Mouse (Mus musculus) hindbrain, embryonic 16.5 days (tissue): ENCODE data around the gene R3hdm4. TPM values are rescaled to one million over a fixed set of nuclear protein-coding genes. Genes with fewer than 3 reads are reported as not detected.

ENCODE experiments used
- ATAC-seq: fragments of 200-750 bp; cut with Nextera tagmentation; 2 replicates; pipeline ENCODE4 v1.8.0; 2017; ENCODE audit warnings: moderate TSS enrichment, moderate library complexity
- H3K27ac ChIP-seq: fragments of 300-500 bp; sonication (generic); 2 replicates; pipeline ENCODE4 v1.5.1; 2014; ENCODE audit warnings: low read depth, mild to moderate bottlenecking, control low read depth, low read length, moderate library complexity
- H3K27me3 ChIP-seq: fragments of 300-500 bp; sonication (generic); replicated peaks from 2 replicates; pipeline ENCODE4 v1.6.1; 2014; ENCODE audit warnings: low read length; ENCODE audit not compliant: control insufficient read depth, insufficient read depth
- H3K36me3 ChIP-seq: fragments of 300-500 bp; sonication (generic); 2 replicates; pipeline ENCODE4 v1.6.1; 2014; ENCODE audit warnings: mild to moderate bottlenecking, low read length, moderate library complexity, mixed read lengths; ENCODE audit not compliant: control insufficient read depth, insufficient read depth
- H3K4me1 ChIP-seq: fragments of 300-500 bp; sonication (generic); 2 replicates; pipeline ENCODE4 v1.6.1; 2014; ENCODE audit warnings: low read depth, low read length; ENCODE audit not compliant: control insufficient read depth, insufficient read depth
- H3K4me2 ChIP-seq: fragments of 300-500 bp; sonication (generic); 2 replicates; pipeline ENCODE4 v1.6.1; 2014; ENCODE audit warnings: mild to moderate bottlenecking, low read length, control low read depth, moderate library complexity
- H3K4me3 ChIP-seq: fragments of 300-500 bp; sonication (generic); 2 replicates; pipeline ENCODE4 v1.5.1; 2014; ENCODE audit warnings: mild to moderate bottlenecking, low read length, control low read depth, moderate library complexity
- H3K9ac ChIP-seq: fragments of 300-500 bp; sonication (generic); 2 replicates; pipeline ENCODE4 v1.6.1; 2014; ENCODE audit warnings: low read depth, mild to moderate bottlenecking, control low read depth, low read length, moderate library complexity
- H3K9me3 ChIP-seq: fragments of 300-500 bp; sonication (generic); 2 replicates; pipeline ENCODE4 v1.6.1; 2014; ENCODE audit warnings: mild to moderate bottlenecking, low read length, moderate library complexity; ENCODE audit not compliant: control insufficient read depth
- WGBS: fragments of 180-500 bp; shearing (Covaris S2); extraction: QIAGEN DNeasy Blood & Tissue Kit; methylation state at CpG from one replicate; pipeline ENCODE4 v1.1.7; 2014; 5-methylcytosine and 5-hydroxymethylcytosine counted together
- polyA plus RNA-seq: library from polyadenylated mRNA; unstranded; fragments of >200 nt; fragmentation: Nextera tagmentation; extraction: Ambion mirVana; gene quantifications from 2 replicates; pipeline ENCODE4 v1.2.1, GENCODE M21; 2015

The R3hdm4 gene
- 293 and 300 TPM in 2 replicates for polyA plus RNA-seq

DNA sequence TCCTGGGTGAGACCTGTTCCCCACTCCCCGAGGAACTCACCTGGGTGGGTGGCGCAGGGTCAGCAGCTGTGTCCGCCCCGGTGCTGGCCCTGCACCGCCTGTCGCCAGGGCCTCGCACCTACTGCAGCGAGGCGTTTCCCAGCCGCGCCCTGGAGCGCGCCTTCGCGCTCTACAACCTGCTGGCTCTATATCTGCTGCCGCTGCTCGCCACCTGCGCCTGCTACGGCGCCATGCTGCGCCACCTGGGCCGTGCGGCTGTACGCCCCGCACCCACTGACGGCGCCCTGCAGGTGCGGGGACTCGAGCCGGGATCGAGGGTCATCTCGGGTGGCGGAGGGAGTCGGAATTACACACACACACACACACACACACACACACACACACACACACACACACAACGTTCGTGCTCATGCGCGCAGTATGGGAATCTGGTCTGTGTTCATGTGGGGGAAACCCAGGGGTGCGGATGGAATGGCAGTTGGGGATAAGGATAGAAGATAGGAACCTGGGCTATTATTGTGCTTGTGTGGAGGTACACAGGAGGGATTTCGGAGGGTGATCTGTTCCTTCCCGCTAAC, at the start of gene R3hdm4:
Gene R3hdm4 (minus strand): TSS at position 251 of the 578 bp plus-strand sequence.
- no peaks in the 10 kb centered on the region for H3K9me3 ChIP-seq
- H3K4me2 ChIP-seq, result peak within 1 kb of the TSS; percentile 55
- no peak within 1 kb of the TSS for H3K27ac ChIP-seq
- peak within 1 kb of the TSS; percentile 54 for H3K9ac ChIP-seq
- H3K36me3 ChIP-seq, result no peaks in the 10 kb centered on the region
- peaks cover 56% of the 10 kb centered on the region for H3K27me3 ChIP-seq
- ATAC-seq, result no peak
- peak within 1 kb of the TSS; percentile 37 for H3K4me3 ChIP-seq
- H3K4me1 ChIP-seq, result peaks cover 22% of the 10 kb centered on the region
- 4% methylated on average over 39 of the region's 41 CpGs for WGBS

DNA sequence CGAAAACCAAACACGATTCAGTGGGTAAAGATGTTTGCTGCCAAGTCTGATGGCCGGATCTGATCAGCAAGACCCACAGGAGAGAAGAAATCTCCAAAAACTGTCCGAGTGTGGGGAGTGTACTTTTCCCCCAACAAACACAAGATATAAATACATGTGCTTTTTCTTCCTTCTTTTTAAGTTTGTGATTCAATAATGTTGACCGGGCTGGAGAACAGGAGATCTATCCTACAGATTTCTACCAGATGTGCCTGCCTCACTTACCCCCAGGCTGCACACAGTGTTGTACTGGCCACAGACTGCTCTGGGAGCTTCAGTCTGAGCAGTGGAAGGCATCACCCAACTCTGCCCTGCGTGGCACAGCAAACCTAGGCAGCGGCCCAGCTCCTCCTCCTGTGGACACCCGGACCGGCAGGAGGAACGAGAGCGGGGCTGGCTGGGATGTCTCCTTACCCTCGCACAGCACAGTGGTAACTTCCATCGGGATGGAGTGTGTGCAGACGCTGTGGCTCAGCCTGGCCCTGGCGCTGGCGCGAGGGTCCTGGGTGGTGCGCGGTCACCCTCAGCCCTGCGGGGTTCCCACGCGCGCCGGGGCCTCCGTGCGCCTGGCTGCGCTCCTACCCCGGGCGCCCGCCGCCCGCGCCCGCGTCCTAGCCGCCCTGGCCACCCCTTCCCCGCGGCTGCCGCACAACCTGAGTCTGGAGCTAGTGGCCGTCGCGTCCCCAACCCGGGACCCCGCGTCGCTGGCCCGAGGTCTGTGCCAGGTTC, 49.6 kb upstream of the R3hdm4 start, which contains the start of gene Grin3b:
Gene Grin3b (plus strand): TSS at position 301 of the 768 bp plus-strand sequence.
- Histone ChIP-seq H3K9ac (peak within 1 kb of the TSS; percentile 64), H3K27me3 (peaks cover 23% of the 10 kb centered on the region), H3K4me2 (peak within 1 kb of the TSS; percentile 72), H3K4me3 (peak within 1 kb of the TSS; percentile 42), H3K36me3 (peaks cover 30% of the 10 kb centered on the region), H3K9me3 (no peaks in the 10 kb centered on the region), H3K4me1 (peaks cover 7% of the 10 kb centered on the region), H3K27ac (no peak within 1 kb of the TSS)
- WGBS, result 8% methylated on average over 36 of the region's 47 CpGs
- peak; percentile 18; the same call in 1 of the 2 replicates for ATAC-seq

DNA sequence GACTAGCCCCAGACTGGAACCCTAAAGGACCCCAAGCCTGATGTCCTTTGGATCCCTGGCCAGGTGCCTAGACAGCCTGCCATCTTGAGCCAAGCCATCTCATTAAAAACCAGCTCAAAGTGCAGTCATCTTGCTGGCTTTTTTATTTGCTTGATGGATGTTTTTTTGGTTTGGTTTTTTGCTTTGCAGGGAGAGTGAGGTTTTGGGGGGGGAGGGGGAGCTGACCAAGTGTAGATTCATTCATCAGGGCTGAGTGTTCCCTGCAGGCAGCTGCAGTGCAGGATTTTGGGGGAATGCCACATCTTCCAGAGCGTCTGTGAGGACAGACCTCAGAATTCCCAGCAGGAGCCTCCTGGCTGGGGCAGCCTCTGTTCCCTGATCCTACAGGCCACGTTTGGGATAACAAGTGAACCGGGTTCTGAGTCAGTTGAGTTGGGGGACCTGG, 48.1 kb upstream of the R3hdm4 start:
- no peaks in the 10 kb centered on the region for H3K9me3 ChIP-seq
- H3K4me1 ChIP-seq, result peaks cover 7% of the 10 kb centered on the region
- H3K9ac ChIP-seq, result no peak overlapping the region
- ATAC-seq, result no peak
- no peak overlapping the region for H3K4me3 ChIP-seq
- no peak overlapping the region for H3K4me2 ChIP-seq
- H3K36me3 ChIP-seq, result peaks cover 30% of the 10 kb centered on the region
- 8% methylated on average over 3 of the region's 3 CpGs for WGBS
- no peak overlapping the region; the same call in 1 of the 2 replicates for H3K27ac ChIP-seq
- H3K27me3 ChIP-seq, result peaks cover 23% of the 10 kb centered on the region

DNA sequence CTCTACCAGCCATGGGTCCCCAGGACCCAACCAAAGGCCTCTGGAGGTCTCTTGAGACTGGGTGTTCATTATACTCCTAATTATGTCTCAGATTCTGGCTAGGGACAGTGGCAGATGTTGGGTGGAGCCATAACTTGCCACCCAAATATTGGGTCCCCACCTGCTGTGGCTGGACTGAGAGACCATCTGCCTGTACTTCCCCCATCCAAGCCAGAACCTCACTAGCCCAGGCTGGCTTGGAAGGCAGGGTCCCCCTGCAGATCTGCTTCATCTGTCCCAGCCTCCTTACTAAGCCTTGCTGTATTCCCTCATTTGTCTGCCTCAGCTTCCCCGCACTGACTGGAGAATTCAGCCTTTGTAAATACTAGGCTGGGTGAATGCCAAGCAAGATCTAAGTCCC, 47.2 kb upstream of the R3hdm4 start:
- peaks cover 25% of the 10 kb centered on the region for H3K36me3 ChIP-seq
- no peak overlapping the region for H3K9ac ChIP-seq
- no peak overlapping the region for H3K27ac ChIP-seq
- ATAC-seq, result no peak
- H3K4me1 ChIP-seq, result peaks cover 7% of the 10 kb centered on the region
- 71% methylated on average over 1 of the region's 1 CpGs for WGBS
- no peaks in the 10 kb centered on the region for H3K9me3 ChIP-seq
- no peak overlapping the region for H3K4me2 ChIP-seq
- peaks cover 23% of the 10 kb centered on the region for H3K27me3 ChIP-seq
- H3K4me3 ChIP-seq, result no peak overlapping the region

DNA sequence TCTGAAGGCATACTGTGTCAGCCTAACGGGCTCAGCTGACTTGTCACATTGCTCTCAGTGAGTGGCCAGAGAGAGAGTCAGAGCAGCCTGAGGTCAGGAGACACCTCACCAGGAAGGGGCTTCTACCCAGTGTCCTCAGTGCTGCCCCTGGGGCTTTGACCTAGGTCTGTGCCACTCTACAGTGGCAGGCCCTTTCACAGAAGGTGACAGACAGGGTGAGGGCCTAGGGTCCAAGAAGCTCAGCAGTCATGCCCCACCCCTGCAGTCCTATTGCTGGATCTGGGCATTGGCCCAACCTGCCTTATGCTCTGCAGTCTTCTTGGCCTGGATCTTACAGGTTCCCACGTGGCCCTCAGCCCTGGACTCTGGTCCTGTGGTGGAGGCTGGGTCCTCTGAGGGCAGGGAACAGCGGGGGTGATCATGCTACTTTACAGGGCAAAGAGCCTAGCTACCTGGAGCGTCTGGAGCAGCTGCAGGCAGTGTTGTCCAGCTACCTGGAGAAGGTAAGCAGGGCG, 45.9 kb upstream of the R3hdm4 start:
- H3K9me3 ChIP-seq, result no peaks in the 10 kb centered on the region
- no peak for ATAC-seq
- H3K9ac ChIP-seq, result no peak overlapping the region
- peaks cover 19% of the 10 kb centered on the region for H3K27me3 ChIP-seq
- H3K27ac ChIP-seq, result no peak overlapping the region
- H3K4me2 ChIP-seq, result no peak overlapping the region
- 93% methylated on average over 5 of the region's 5 CpGs for WGBS
- peaks cover 7% of the 10 kb centered on the region for H3K4me1 ChIP-seq
- peaks cover 32% of the 10 kb centered on the region for H3K36me3 ChIP-seq
- H3K4me3 ChIP-seq, result no peak overlapping the region

DNA sequence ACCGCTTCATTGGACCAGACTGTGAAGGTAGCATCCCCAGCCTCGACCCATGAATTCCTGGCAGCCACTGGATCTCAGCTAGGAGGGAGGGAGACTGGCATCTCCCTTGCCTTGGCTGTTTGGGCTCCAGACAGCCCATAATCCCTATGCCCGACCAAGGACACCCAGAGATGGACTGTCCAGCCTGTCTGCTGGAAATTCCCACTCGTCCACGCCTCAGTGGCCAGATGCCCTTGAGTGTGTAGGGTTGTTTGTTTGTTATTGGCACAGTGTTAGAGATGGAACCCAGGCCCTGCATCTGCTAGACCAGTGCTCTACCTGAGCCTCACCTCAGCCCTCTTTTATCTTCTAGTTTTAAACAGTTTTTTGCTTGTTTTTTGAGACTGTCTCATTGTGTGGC, 44.3 kb upstream of the R3hdm4 start:
- Histone ChIP-seq H3K4me2 (no peak overlapping the region), H3K9me3 (no peaks in the 10 kb centered on the region), H3K9ac (no peak overlapping the region), H3K27ac (no peak overlapping the region), H3K27me3 (peaks cover 5% of the 10 kb centered on the region; the same call in 1 of the 2 replicates), H3K4me1 (peaks cover 9% of the 10 kb centered on the region), H3K4me3 (no peak overlapping the region), H3K36me3 (peaks cover 32% of the 10 kb centered on the region)
- ATAC-seq, result no peak
- WGBS, result 85% methylated on average over 5 of the region's 5 CpGs

DNA sequence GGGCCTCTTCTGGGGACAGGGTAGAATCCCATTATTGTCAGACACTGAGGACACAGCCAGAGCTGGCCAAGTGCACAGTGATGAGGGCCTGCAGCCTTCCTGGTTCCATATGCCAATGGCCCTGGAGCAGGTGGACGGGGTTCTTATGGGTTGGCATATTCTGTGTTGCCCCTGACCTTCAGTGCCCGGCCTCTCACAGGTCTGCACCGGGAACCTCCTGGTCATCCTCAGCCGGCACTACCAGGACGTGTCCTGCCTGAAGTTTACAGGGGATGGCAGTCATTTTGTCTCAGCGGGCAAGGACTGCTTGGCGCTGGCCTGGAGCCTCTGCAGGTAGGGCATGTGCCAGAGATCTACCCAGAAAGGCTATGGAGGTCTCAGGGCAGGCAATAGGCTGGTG, 43.7 kb upstream of the R3hdm4 start:
- ATAC-seq, result no peak
- H3K9me3 ChIP-seq, result no peaks in the 10 kb centered on the region
- H3K4me3 ChIP-seq, result no peak overlapping the region
- H3K27ac ChIP-seq, result no peak overlapping the region
- peaks cover 5% of the 10 kb centered on the region; the same call in 1 of the 2 replicates for H3K27me3 ChIP-seq
- peaks cover 9% of the 10 kb centered on the region for H3K4me1 ChIP-seq
- H3K36me3 ChIP-seq, result peaks cover 32% of the 10 kb centered on the region
- H3K9ac ChIP-seq, result no peak overlapping the region
- WGBS, result 93% methylated on average over 7 of the region's 7 CpGs
- no peak overlapping the region for H3K4me2 ChIP-seq

DNA sequence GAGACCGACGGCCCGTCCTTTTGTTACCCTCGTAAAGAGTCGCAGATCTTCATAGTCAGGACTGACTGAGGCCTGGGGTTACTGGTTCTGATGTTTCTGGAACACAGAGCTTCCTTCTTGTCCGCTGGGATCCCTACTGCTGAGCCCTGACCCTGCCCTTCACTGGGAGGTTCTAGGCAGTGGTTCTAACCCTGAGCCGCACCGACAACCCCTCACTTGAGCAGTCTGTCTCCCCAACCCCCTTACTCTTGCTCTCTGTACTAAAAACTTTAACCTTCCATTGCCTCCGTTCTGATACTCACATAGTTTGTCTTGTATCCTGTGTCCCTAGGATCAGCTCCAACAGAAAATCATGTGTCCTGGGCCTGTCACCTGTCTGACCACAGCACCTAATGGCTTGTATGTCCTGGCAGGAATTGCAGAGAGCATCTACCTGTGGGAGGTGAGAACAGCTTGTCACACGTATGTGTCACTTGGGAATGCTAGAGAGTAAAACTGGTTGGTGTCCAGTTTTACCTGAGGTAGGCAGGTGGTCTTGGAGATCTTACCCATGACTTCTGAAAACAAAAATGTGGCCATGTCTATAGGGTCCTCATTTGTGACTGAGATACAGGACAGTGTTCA, 39.8 kb upstream of the R3hdm4 start:
- peak overlapping the region; percentile 78 for H3K9ac ChIP-seq
- H3K36me3 ChIP-seq, result peaks cover 14% of the 10 kb centered on the region
- WGBS, result 18% methylated on average over 10 of the region's 10 CpGs
- peak overlapping the region; percentile 76 for H3K27ac ChIP-seq
- no peak for ATAC-seq
- no peaks in the 10 kb centered on the region for H3K27me3 ChIP-seq
- peak overlapping the region; percentile 89 for H3K4me2 ChIP-seq
- H3K4me1 ChIP-seq, result peaks cover 9% of the 10 kb centered on the region
- no peaks in the 10 kb centered on the region for H3K9me3 ChIP-seq
- H3K4me3 ChIP-seq, result peak overlapping the region; percentile 69
